Mouse (Mus musculus) brain, adult 2 months (tissue): Measurements from ENCODE around the gene Fkbp6.

Experiments
- DNase-seq: peaks from one replicate; pipeline ENCODE4 v3.0.0; 2011; ENCODE audit warnings: low read depth, low spot score

Fkbp6 gene

GRCm38 (mm10) chr5:135274663-135275396, 75.0 kb downstream of the Fkbp6 start:
- peak; percentile 23 for DNase-seq

- DNase-seq: peak; percentile 66
These were observed 78.2 kb downstream of the Fkbp6 start for GRCm38 (mm10) chr5:135271563-135272165.

GRCm38 (mm10) chr5:135270361-135270760, 79.5 kb downstream of the Fkbp6 start:
- DNase-seq: no peak

GRCm38 (mm10) chr5:135269451-135269850, 80.4 kb downstream of the Fkbp6 start:
- no peak for DNase-seq

- DNase-seq: no peak
These were observed 85.3 kb downstream of the Fkbp6 start for GRCm38 (mm10) chr5:135264548-135264947.

GRCm38 (mm10) chr5:135263866-135264503, 85.9 kb downstream of the Fkbp6 start:
- DNase-seq: peak; percentile 69

- peak; percentile 39 for DNase-seq
These were observed 91.3 kb downstream of the Fkbp6 start for GRCm38 (mm10) chr5:135258280-135259150.

- DNase-seq: no peak
These were observed 92.3 kb downstream of the Fkbp6 start for GRCm38 (mm10) chr5:135257559-135257958.

- DNase-seq: no peak
These were observed 93.7 kb downstream of the Fkbp6 start for GRCm38 (mm10) chr5:135256166-135256565.

- DNase-seq: no peak
These were observed 96.0 kb downstream of the Fkbp6 start for GRCm38 (mm10) chr5:135253741-135254401.

GRCm38 (mm10) chr5:135251079-135251454, 98.8 kb downstream of the Fkbp6 start, which contains the start of gene Fzd9:
Fzd9 (minus strand) TSS chr5:135251230.
- peak; percentile 80 for DNase-seq

GRCm38 (mm10) chr5:135250186-135251078, 99.4 kb downstream of the Fkbp6 start:
- no peak for DNase-seq

GRCm38 (mm10) chr5:135248956-135249676, 100.7 kb downstream of the Fkbp6 start:
- DNase-seq: no peak

- no peak for DNase-seq
These were observed 102.5 kb downstream of the Fkbp6 start for GRCm38 (mm10) chr5:135247337-135247736.

GRCm38 (mm10) chr5:135246531-135246930, 103.3 kb downstream of the Fkbp6 start:
- DNase-seq: no peak

- DNase-seq: no peak
These were observed 106.7 kb downstream of the Fkbp6 start for GRCm38 (mm10) chr5:135243166-135243565.

- no peak for DNase-seq
These were observed 107.2 kb downstream of the Fkbp6 start for GRCm38 (mm10) chr5:135242608-135243007.

- no peak for DNase-seq
These were observed 107.7 kb downstream of the Fkbp6 start for GRCm38 (mm10) chr5:135242136-135242535.
